Mouse (Mus musculus): ENCODE data around the gene Cd209b.

GRCm38 (mm10) chr8:3878455-3878854 is 48.2 kb downstream of the Cd209b start, which contains the start of gene Cd209d:
- TF ChIP-seq ZNF384 (IDR thresholded peaks at IDR 0.05; ENCODE audit: low read depth, low read length) (no peak), CHD2 (IDR thresholded peaks at IDR 0.05; ENCODE audit: low read depth, low read length) (no peak)

Measured in ES-E14 (cell line).